Mouse (Mus musculus): ENCODE data around the gene Rnf39.
"Not testable (repeated sequence)": the region's sequence is repeated elsewhere in the genome, so short reads cannot be mapped to it uniquely, and the experiment has no call there.

Rnf39 gene

DNA sequence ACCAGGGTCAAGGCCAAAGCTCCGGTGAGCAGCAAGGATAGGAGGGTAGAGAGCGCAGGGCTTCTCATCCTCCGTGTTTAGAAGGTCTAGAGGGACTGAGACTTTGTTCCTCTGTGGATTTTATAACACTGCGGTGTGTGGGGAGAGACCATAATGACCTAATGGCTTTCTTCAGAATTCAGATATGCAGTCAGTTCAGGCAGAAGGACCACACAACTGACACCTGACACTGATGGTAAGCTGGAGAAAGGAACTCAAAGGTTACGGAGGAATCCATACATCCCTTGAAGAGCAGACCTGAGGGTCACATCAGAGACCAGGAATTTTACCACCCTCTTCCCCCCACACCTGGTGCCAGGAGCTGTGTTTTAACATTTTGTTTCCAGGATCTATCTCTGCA, 46.7 kb downstream of the Rnf39 start, which contains the start of gene H2-M5:
Gene H2-M5, minus strand, starts transcription at position 101 of the 400 bp plus-strand sequence.
- no peak for DNase-seq

DNA sequence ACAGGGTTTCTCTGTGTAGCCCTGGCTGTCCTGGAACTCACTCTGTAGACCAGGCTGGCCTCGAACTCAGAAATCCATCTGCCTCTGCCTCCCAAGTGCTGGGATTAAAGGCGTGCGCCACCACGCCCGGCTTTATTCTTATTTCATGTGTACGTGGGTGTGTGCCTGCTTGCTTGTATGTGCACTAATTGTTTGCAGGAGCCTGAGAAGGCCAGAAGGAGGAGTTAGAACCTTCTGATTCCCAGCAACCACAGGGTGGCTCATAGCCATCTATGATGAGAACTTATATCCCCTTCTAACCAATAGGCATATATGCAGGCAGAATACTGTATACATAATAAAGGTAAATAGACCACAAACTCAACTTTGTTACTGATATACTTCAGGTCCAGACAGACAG, 47.9 kb downstream of the Rnf39 start:
- not testable (repeated sequence) for DNase-seq

- no peak for DNase-seq
These were observed 49.8 kb downstream of the Rnf39 start for GRCm38 (mm10) chr17:36992336-36993104.

GRCm38 (mm10) chr17:36993770-36994325, 51.1 kb downstream of the Rnf39 start:
- no peak for DNase-seq

DNA sequence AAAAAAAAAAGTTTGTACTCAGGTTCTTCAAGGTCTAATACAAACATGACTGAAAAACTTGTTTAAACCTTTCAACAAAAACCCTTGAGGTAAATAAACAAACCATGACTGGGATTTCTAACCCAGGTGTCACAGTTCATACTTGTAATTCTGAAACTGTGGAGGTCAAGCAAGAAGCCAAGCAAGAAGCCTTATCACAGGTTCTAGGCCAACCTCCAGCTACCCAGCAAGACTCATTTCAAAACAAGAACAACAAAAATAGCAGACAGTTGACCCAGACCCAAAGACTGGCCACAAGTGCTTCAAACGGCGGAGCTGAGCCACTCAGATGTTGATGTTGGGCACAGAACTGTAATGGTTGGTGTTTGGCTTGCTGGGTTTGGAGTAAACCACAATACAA, 51.8 kb downstream of the Rnf39 start:
- no peak for DNase-seq

- no peak for DNase-seq
These were observed 52.7 kb downstream of the Rnf39 start for GRCm38 (mm10) chr17:36995448-36995847.

GRCm38 (mm10) chr17:36997033-36997735, 54.5 kb downstream of the Rnf39 start:
- DNase-seq, result peak; percentile 52
